Mouse (Mus musculus) monocyte, adult 5-6 weeks (primary cell): ENCODE data around the gene Trex1. TPM values are rescaled to one million over a fixed set of nuclear protein-coding genes. Genes with fewer than 3 reads are reported as not detected.

ENCODE experiments used
- ATAC-seq: fragments of 153-309, 156-312 bp; replicated peaks from 2 replicates; pipeline ENCODE4 v1.8.0; 2017; ENCODE audit warnings: mild to moderate bottlenecking; ENCODE audit not compliant: low TSS enrichment, insufficient number of reproducible peaks, severe bottlenecking, poor library complexity, low FRiP score
- total RNA-seq: library from RNA; stranded (forward); fragments of 200-1000, 200-491, 200-594 nt; gene quantifications from 3 replicates; pipeline ENCODE4 v1.2.3, GENCODE M21; 2017

Gene Trex1
- total RNA-seq, 1 experiment from 2014 or later = 64.7 TPM

GRCm38 (mm10) chr9:109030312-109030711 lies 29.2 kb downstream of the Trex1 start:
- ATAC-seq = no peak

GRCm38 (mm10) chr9:109028919-109029318 lies 30.6 kb downstream of the Trex1 start:
- no peak for ATAC-seq

GRCm38 (mm10) chr9:109028421-109028820 lies 31.1 kb downstream of the Trex1 start:
- ATAC-seq = no peak

GRCm38 (mm10) chr9:109027521-109027920 lies 32.0 kb downstream of the Trex1 start:
- ATAC-seq = no peak

GRCm38 (mm10) chr9:109022866-109023685 lies 36.5 kb downstream of the Trex1 start:
- peak; percentile 80 for ATAC-seq

- peak; percentile 82 for ATAC-seq
Measured at GRCm38 (mm10) chr9:109021428-109021827, 38.1 kb downstream of the Trex1 start.

GRCm38 (mm10) chr9:109016973-109017604 lies 42.4 kb downstream of the Trex1 start:
- ATAC-seq = peak; percentile 75

- ATAC-seq = no peak
Measured at GRCm38 (mm10) chr9:109015397-109015796, 44.1 kb downstream of the Trex1 start.

- ATAC-seq = no peak
Measured at GRCm38 (mm10) chr9:109010316-109010690, 49.2 kb downstream of the Trex1 start.

GRCm38 (mm10) chr9:109009636-109010315 lies 49.8 kb downstream of the Trex1 start:
- peak; percentile 80 for ATAC-seq

- ATAC-seq = no peak
Measured at GRCm38 (mm10) chr9:109008994-109009635, 50.4 kb downstream of the Trex1 start.

- ATAC-seq = no peak
Measured at GRCm38 (mm10) chr9:109008081-109008480, 51.5 kb downstream of the Trex1 start.

Other genes starting within 250 kb of the Trex1 start
- 0.48 to 2.7 TPM (median 0.68 TPM) in 3 replicates for gene Celsr3, start 233.4 kb downstream of the Trex1 start, total RNA-seq
- gene Slc26a6, start 206.5 kb downstream of the Trex1 start, total RNA-seq = 6.2 to 10.0 TPM (median 8.4 TPM) in 3 replicates
- gene Tmem89, start 145.1 kb downstream of the Trex1 start, total RNA-seq = not detected in 3 replicates
- 130 to 173 TPM (median 135 TPM) in 3 replicates for gene Uqcrc1, start 123.1 kb downstream of the Trex1 start, total RNA-seq
- 0.19 to 1.2 TPM (median 0.43 TPM) in 3 replicates for gene Col7a1, start 106.1 kb downstream of the Trex1 start, total RNA-seq
- not detected in 3 replicates for gene Ucn2, start 73.7 kb downstream of the Trex1 start, total RNA-seq
- 48.6 to 70.1 TPM (median 67.8 TPM) in 3 replicates for gene Pfkfb4, start 68.0 kb downstream of the Trex1 start, total RNA-seq
- 523 to 1,277 TPM (median 526 TPM) in 3 replicates for gene Shisa5, start 21.2 kb downstream of the Trex1 start, total RNA-seq
- gene Atrip, start 14.4 kb upstream of the Trex1 start, total RNA-seq = 11.1 to 17.6 TPM (median 15.7 TPM) in 3 replicates
- gene Ccdc51, start 22.8 kb upstream of the Trex1 start, total RNA-seq = 3.6 to 10.0 TPM (median 9.5 TPM) in 3 replicates
- 155 to 237 TPM (median 205 TPM) in 3 replicates for gene Tma7, start 22.9 kb upstream of the Trex1 start, total RNA-seq
- gene Plxnb1, start 35.7 kb upstream of the Trex1 start, total RNA-seq = 0.32 to 5.5 TPM (median 0.78 TPM) in 3 replicates
- not detected in 3 replicates for gene Fbxw21, start 102.3 kb upstream of the Trex1 start, total RNA-seq
- gene Fbxw13, start 136.2 kb upstream of the Trex1 start, total RNA-seq = 0.39 to 1.5 TPM (median 0.57 TPM) in 3 replicates
- gene Fbxw20, start 175.0 kb upstream of the Trex1 start, total RNA-seq = not detected in 3 replicates
- gene Fbxw14, start 227.9 kb upstream of the Trex1 start, total RNA-seq = not detected in 3 replicates